Mouse (Mus musculus) CD4-positive, CD25-positive, alpha-beta regulatory T cell, adult 4 months (primary cell): ENCODE data around the gene Hist1h4a. TPM values are rescaled to one million over a fixed set of nuclear protein-coding genes. Genes with fewer than 3 reads are reported as not detected.
"Not testable (repeated sequence)": the region's sequence is repeated elsewhere in the genome, so short reads cannot be mapped to it uniquely, and the experiment has no call there.

Experiments
- ATAC-seq: one replicate; pipeline ENCODE4 v1.8.0; 2017
- polyA plus RNA-seq, 2 experiments: library from polyadenylated mRNA; unstranded; fragments of 100-300 nt; shearing (Covaris generic); gene quantifications; one replicate each; pipeline ENCODE4 v1.2.1; 2017

Gene Hist1h4a
- polyA plus RNA-seq, 2 experiments from 2014 or later: not detected

- ATAC-seq: no peak
These were observed 20.1 kb downstream of the Hist1h4a start for GRCm38 (mm10) chr13:23740910-23741309.

GRCm38 (mm10) chr13:23740256-23740840 is 20.7 kb downstream of the Hist1h4a start:
- no peak for ATAC-seq

GRCm38 (mm10) chr13:23739922-23740252 is 21.1 kb downstream of the Hist1h4a start:
- ATAC-seq: peak; percentile 66

- peak; percentile 80 for ATAC-seq
These were observed 21.7 kb downstream of the Hist1h4a start for GRCm38 (mm10) chr13:23739069-23739921.

- ATAC-seq: peak; percentile 70
These were observed 22.4 kb downstream of the Hist1h4a start, which contains the start of gene Hist1h1c for GRCm38 (mm10) chr13:23738677-23739068. TSS of gene Hist1h1c (plus strand) at chr13:23738808.

GRCm38 (mm10) chr13:23738041-23738440 is 23.0 kb downstream of the Hist1h4a start:
- ATAC-seq: no peak

- ATAC-seq: no peak
These were observed 23.9 kb downstream of the Hist1h4a start for GRCm38 (mm10) chr13:23737091-23737490.

- ATAC-seq: peak; percentile 92
These were observed 28.8 kb downstream of the Hist1h4a start for GRCm38 (mm10) chr13:23732156-23732804.

GRCm38 (mm10) chr13:23730479-23730878 is 30.6 kb downstream of the Hist1h4a start:
- no peak for ATAC-seq

- no peak for ATAC-seq
These were observed 31.3 kb downstream of the Hist1h4a start for GRCm38 (mm10) chr13:23729706-23730105.

GRCm38 (mm10) chr13:23729192-23729525 is 31.9 kb downstream of the Hist1h4a start:
- ATAC-seq: no peak

- no peak for ATAC-seq
These were observed 32.4 kb downstream of the Hist1h4a start for GRCm38 (mm10) chr13:23728472-23729191.

- ATAC-seq: no peak
These were observed 35.8 kb downstream of the Hist1h4a start for GRCm38 (mm10) chr13:23725213-23725612.

GRCm38 (mm10) chr13:23724239-23724638 is 36.8 kb downstream of the Hist1h4a start:
- ATAC-seq: no peak

GRCm38 (mm10) chr13:23717593-23718245 is 43.3 kb downstream of the Hist1h4a start:
- ATAC-seq: not testable (repeated sequence)

GRCm38 (mm10) chr13:23717176-23717575 is 43.9 kb downstream of the Hist1h4a start:
- ATAC-seq: no peak

- no peak for ATAC-seq
These were observed 44.6 kb downstream of the Hist1h4a start for GRCm38 (mm10) chr13:23716261-23717042.
